Mouse (Mus musculus) heart, postnatal 0 days (tissue): Measurements from ENCODE around the gene St8sia1. TPM values are rescaled to one million over a fixed set of nuclear protein-coding genes. Genes with fewer than 3 reads are reported as not detected.
"Not testable (repeated sequence)": the region's sequence is repeated elsewhere in the genome, so short reads cannot be mapped to it uniquely, and the experiment has no call there.

ENCODE experiments used
- ATAC-seq: fragments of 200-750 bp; cut with Nextera tagmentation; 2 replicates; pipeline ENCODE4 v1.8.0; 2017; ENCODE audit warnings: low read depth, moderate number of reproducible peaks, moderate library complexity; ENCODE audit not compliant: insufficient read depth
- DNase-seq: peaks from one replicate; pipeline ENCODE4 v3.0.0-alpha.2; 2016; ENCODE audit warnings: low spot score
- H3K27ac ChIP-seq: fragments of 300-500 bp; sonication (generic); 2 replicates; pipeline ENCODE4 v1.5.1; 2014; ENCODE audit warnings: low read depth, mild to moderate bottlenecking
- H3K27me3 ChIP-seq: fragments of 300-500 bp; sonication (generic); 2 replicates; pipeline ENCODE4 v1.6.1; 2014; ENCODE audit warnings: low read length, mixed read lengths; ENCODE audit not compliant: control insufficient read depth, insufficient read depth
- H3K36me3 ChIP-seq: fragments of 300-500 bp; sonication (generic); replicated peaks from 2 replicates; pipeline ENCODE4 v1.6.1; 2014; ENCODE audit warnings: low read length, mixed read lengths; ENCODE audit not compliant: control insufficient read depth, insufficient read depth
- H3K4me1 ChIP-seq: fragments of 300-500 bp; sonication (generic); 2 replicates; pipeline ENCODE4 v1.6.1; 2014; ENCODE audit warnings: antibody characterized with exemption; ENCODE audit not compliant: control insufficient read depth, insufficient read depth
- H3K4me2 ChIP-seq: fragments of 300-500 bp; sonication (generic); 2 replicates; pipeline ENCODE4 v1.6.1; 2014; ENCODE audit warnings: low read depth, mild to moderate bottlenecking, low read length, moderate library complexity
- H3K4me3 ChIP-seq: fragments of 300-500 bp; sonication (generic); 2 replicates; pipeline ENCODE4 v1.5.1; 2014; ENCODE audit warnings: low read depth, low read length
- H3K9ac ChIP-seq: fragments of 300-500 bp; sonication (generic); replicated peaks from 2 replicates; pipeline ENCODE4 v1.6.1; 2014; ENCODE audit warnings: low read depth, low read length, mixed read lengths
- H3K9me3 ChIP-seq: fragments of 300-500 bp; sonication (generic); replicated peaks from 2 replicates; pipeline ENCODE4 v1.6.1; 2016; ENCODE audit warnings: low read length; ENCODE audit not compliant: control insufficient read depth
- CTCF ChIP-seq: IDR thresholded peaks from 2 replicates; pipeline ENCODE4 v1.5.1; 2016; ENCODE audit warnings: antibody characterized with exemption, control low read depth, low read depth
- EP300 ChIP-seq: IDR thresholded peaks from 2 replicates; pipeline ENCODE4 v1.6.1; 2016; ENCODE audit warnings: antibody characterized with exemption, low read depth
- WGBS: fragments of 180-500 bp; shearing (Covaris S2); extraction: QIAGEN DNeasy Blood & Tissue Kit; methylation state at CpG from one replicate; pipeline ENCODE4 v1.1.7; 2014; 5-methylcytosine and 5-hydroxymethylcytosine counted together
- polyA plus RNA-seq: library from polyadenylated mRNA; unstranded; fragments of >200 nt; fragmentation: Nextera tagmentation; extraction: Ambion mirVana; gene quantifications from 2 replicates; pipeline ENCODE4 v1.2.1, GENCODE M21; 2015
- total RNA-seq: library from RNA; depleted of rRNA; stranded (reverse); fragments of >200 nt; gene quantifications from 2 replicates; pipeline ENCODE4 v1.2.3, GENCODE M21; 2014; ENCODE audit warnings: low replicate concordance; rRNA removed

St8sia1 gene
- 0.04 and 3.5 TPM in 2 replicates for total RNA-seq
- polyA plus RNA-seq: 0.30 and 0.33 TPM in 2 replicates

DNA sequence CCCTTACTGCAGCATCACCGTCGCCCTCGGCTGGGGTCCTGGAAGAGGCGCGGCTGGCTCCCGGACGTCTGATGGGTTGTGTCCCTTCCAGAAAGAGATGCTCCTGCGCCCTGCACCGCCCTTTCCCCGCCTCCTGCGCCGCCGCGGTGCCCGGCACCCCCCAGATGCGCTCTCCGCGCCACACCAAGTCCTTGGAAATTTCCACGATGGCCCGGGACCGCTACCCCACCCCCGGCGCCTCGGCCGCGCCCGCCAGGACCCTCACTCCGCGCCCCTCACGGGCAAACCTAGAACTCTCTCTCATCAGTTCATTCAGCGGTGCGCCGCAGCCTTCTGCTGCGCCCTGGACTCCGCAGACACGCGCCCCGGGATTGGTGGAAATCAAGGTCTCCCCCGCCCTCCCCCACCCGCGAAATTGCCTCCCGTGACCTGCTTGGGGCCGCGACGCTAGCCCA, at the start of gene St8sia1:
Gene St8sia1, minus strand, starts transcription at position 377 of the 455 bp plus-strand sequence.
- peak; percentile 24; the same call in 1 of the 2 replicates for ATAC-seq

GRCm38 (mm10) chr6:143012513-143013215, 48.4 kb upstream of the St8sia1 start:
- H3K4me1 ChIP-seq: no peaks in the 10 kb centered on the region
- H3K27me3 ChIP-seq: no peaks in the 10 kb centered on the region
- no peak for ATAC-seq
- H3K36me3 ChIP-seq: peaks cover 28% of the 10 kb centered on the region
- H3K9ac ChIP-seq: no peak overlapping the region
- no peak overlapping the region for H3K4me3 ChIP-seq
- 87% methylated on average over 15 of the region's 15 CpGs for WGBS
- TF ChIP-seq EP300 (no peak), CTCF (no peak)
- H3K4me2 ChIP-seq: no peak overlapping the region
- H3K27ac ChIP-seq: no peak overlapping the region
- DNase-seq: no peak
- no peaks in the 10 kb centered on the region for H3K9me3 ChIP-seq

More for the DNA sequence above, at the start of gene St8sia1:
- Histone ChIP-seq H3K36me3 (no peaks in the 10 kb centered on the region), H3K27me3 (peaks cover 24% of the 10 kb centered on the region), H3K4me3 (peak within 1 kb of the TSS; percentile 50), H3K4me2 (peak within 1 kb of the TSS; percentile 98), H3K27ac (no peak within 1 kb of the TSS), H3K9ac (no peak within 1 kb of the TSS; the same call in 1 of the 2 replicates), H3K9me3 (no peaks in the 10 kb centered on the region), H3K4me1 (peaks cover 7% of the 10 kb centered on the region; the same call in 1 of the 2 replicates)
- under 1% methylated on average over 45 of the region's 45 CpGs for WGBS
- TF ChIP-seq CTCF: no peak
- DNase-seq: no peak

GRCm38 (mm10) chr6:143008865-143009264, 44.6 kb upstream of the St8sia1 start:
- no peak overlapping the region for H3K27ac ChIP-seq
- 88% methylated on average over 5 of the region's 5 CpGs for WGBS

DNA sequence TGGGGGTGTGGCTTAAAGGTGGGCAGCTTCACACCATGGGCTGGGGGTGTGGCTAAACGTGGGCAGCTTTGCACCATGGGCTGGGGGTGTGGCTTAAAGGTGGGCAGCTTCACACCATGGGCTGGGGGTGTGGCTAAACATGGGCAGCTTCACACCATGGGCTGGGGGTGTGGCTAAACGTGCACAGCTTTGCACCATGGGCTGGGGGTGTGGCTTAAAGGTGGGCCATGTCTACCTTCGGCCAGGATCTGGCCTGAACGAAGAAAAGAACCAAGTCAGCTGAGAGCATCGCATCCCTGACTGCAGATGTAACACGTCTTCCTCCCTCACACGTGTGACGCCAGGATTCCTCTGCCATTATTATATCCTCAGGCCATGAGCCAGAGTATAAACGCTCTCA, 41.0 kb upstream of the St8sia1 start:
- not testable (repeated sequence) for DNase-seq, ATAC-seq
- WGBS: 87% methylated on average over 9 of the region's 9 CpGs

More at GRCm38 (mm10) chr6:143008865-143009264, 44.6 kb upstream of the St8sia1 start:
- TF ChIP-seq CTCF: no peak
- TF ChIP-seq EP300: no peak
- no peaks in the 10 kb centered on the region for H3K27me3 ChIP-seq
- H3K4me3 ChIP-seq: no peak overlapping the region
- ATAC-seq: no peak
- H3K36me3 ChIP-seq: peaks cover 20% of the 10 kb centered on the region
- H3K4me1 ChIP-seq: no peaks in the 10 kb centered on the region
- H3K9me3 ChIP-seq: 0 out of 2 replicates have a peak, but pooled peaks cover 7% of the 10 kb centered on the region
- DNase-seq: no peak
- H3K4me2 ChIP-seq: no peak overlapping the region
- no peak overlapping the region for H3K9ac ChIP-seq

GRCm38 (mm10) chr6:143004801-143005200, 40.5 kb upstream of the St8sia1 start:
- Histone ChIP-seq H3K27ac (no peak overlapping the region), H3K9me3 (0 out of 2 replicates have a peak, but pooled peaks cover 7% of the 10 kb centered on the region), H3K4me1 (no peaks in the 10 kb centered on the region), H3K27me3 (no peaks in the 10 kb centered on the region), H3K4me2 (no peak overlapping the region), H3K9ac (no peak overlapping the region), H3K36me3 (no peaks in the 10 kb centered on the region), H3K4me3 (no peak overlapping the region)
- no peak for DNase-seq
- no peak for TF ChIP-seq EP300
- no peak for TF ChIP-seq CTCF
- WGBS: 74% methylated on average over 9 of the region's 9 CpGs
- ATAC-seq: no peak

More for the DNA sequence above, 41.0 kb upstream of the St8sia1 start:
- not testable (repeated sequence) for H3K4me3 ChIP-seq, H3K4me2 ChIP-seq, H3K27ac ChIP-seq, H3K27me3 ChIP-seq, H3K36me3 ChIP-seq, H3K4me1 ChIP-seq, H3K9ac ChIP-seq, H3K9me3 ChIP-seq
